Mouse (Mus musculus) cortical plate, adult 2 months (tissue): ENCODE results near the gene Mia.

Source experiments
- CTCF ChIP-seq: fragments of 200-500 bp; IDR thresholded peaks from 2 replicates; pipeline ENCODE4 v1.5.1; 2011; ENCODE audit warnings: mild to moderate bottlenecking, control low read depth, low read length; ENCODE audit not compliant: insufficient read depth; ENCODE audit errors: extremely low read depth
- POLR2A ChIP-seq: fragments of 200-500 bp; IDR thresholded peaks from 2 replicates; pipeline ENCODE4 v1.6.1; 2011; ENCODE audit warnings: mild to moderate bottlenecking, low read length, control low read depth; ENCODE audit not compliant: insufficient read depth; ENCODE audit errors: extremely low read depth

GRCm38 (mm10) chr7:27227676-27228075, 46.7 kb upstream of the Mia start:
- TF ChIP-seq CTCF, result no peak
- TF ChIP-seq POLR2A, result no peak
